Mouse (Mus musculus): ENCODE data around the gene Btaf1.

DNA sequence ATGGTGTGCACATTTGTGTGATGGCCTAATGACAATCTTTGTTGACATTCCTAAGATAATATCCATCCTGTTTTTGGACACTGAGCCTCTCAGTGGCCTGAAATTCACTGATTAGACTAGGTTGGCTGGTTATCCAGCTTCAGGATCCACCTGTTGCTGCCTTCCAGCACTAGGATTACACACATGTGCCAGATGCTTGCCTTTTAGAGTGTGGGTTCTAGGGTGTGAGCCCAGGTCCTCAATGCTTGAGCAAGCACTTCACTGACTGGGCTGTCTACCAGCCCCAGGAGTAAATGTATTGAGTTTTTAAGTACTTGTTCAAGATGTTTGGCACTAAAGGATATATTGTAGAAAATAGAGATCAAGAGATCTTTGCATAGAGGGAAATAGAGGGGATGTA is 12.1 kb downstream of the Btaf1 start:
- TF ChIP-seq CTCF (IDR thresholded peaks at IDR 0.05; ENCODE audit: control insufficient read depth, insufficient read depth, low read length) (no peak), POLR2A (IDR thresholded peaks at IDR 0.05; ENCODE audit: borderline replicate concordance, control insufficient read depth, low read depth, low read length) (no peak)
